Mouse (Mus musculus) midbrain, embryonic 16.5 days (tissue): Measurements from ENCODE around the gene Trp63. TPM values are rescaled to one million over a fixed set of nuclear protein-coding genes. Genes with fewer than 3 reads are reported as not detected.

Experiments
- ATAC-seq: fragments of 200-750 bp; cut with Nextera tagmentation; 2 replicates; pipeline ENCODE4 v1.8.0; 2017; ENCODE audit warnings: moderate TSS enrichment
- H3K27ac ChIP-seq: fragments of 300-500 bp; sonication (generic); 2 replicates; pipeline ENCODE4 v1.5.1; 2014; ENCODE audit warnings: mild to moderate bottlenecking, low read length, mixed read lengths
- H3K27me3 ChIP-seq: fragments of 300-500 bp; sonication (generic); 2 replicates; pipeline ENCODE4 v1.6.1; 2014; ENCODE audit warnings: low read depth, low read length, mixed read lengths; ENCODE audit not compliant: control insufficient read depth, insufficient read depth
- H3K36me3 ChIP-seq: fragments of 300-500 bp; sonication (generic); 2 replicates; pipeline ENCODE4 v1.6.1; 2014; ENCODE audit warnings: mild to moderate bottlenecking, low read length, moderate library complexity, mixed read lengths; ENCODE audit not compliant: control insufficient read depth, insufficient read depth
- H3K4me1 ChIP-seq: fragments of 300-500 bp; sonication (generic); 2 replicates; pipeline ENCODE4 v1.6.1; 2014; ENCODE audit warnings: mild to moderate bottlenecking, low read length, mixed read lengths; ENCODE audit not compliant: control insufficient read depth, insufficient read depth
- H3K4me2 ChIP-seq: fragments of 300-500 bp; sonication (generic); 2 replicates; pipeline ENCODE4 v1.6.1; 2014; ENCODE audit warnings: mild to moderate bottlenecking, low read length, mixed read lengths
- H3K4me3 ChIP-seq: fragments of 300-500 bp; sonication (generic); 2 replicates; pipeline ENCODE4 v1.5.1; 2014; ENCODE audit warnings: low read depth, mild to moderate bottlenecking, low read length, moderate library complexity, mixed read lengths
- H3K9ac ChIP-seq: fragments of 300-500 bp; sonication (generic); 2 replicates; pipeline ENCODE4 v1.6.1; 2014; ENCODE audit warnings: low read depth, low read length, mixed read lengths
- H3K9me3 ChIP-seq: fragments of 300-500 bp; sonication (generic); replicated peaks from 2 replicates; pipeline ENCODE4 v1.6.1; 2014; ENCODE audit warnings: mild to moderate bottlenecking, low read length, mixed read lengths; ENCODE audit not compliant: control insufficient read depth, poor library complexity, severe bottlenecking
- WGBS: fragments of 180-500 bp; shearing (Covaris S2); extraction: QIAGEN DNeasy Blood & Tissue Kit; methylation state at CpG from one replicate; pipeline ENCODE4 v1.1.7; 2014; 5-methylcytosine and 5-hydroxymethylcytosine counted together
- polyA plus RNA-seq: library from polyadenylated mRNA; unstranded; fragments of >200 nt; fragmentation: Nextera tagmentation; extraction: Ambion mirVana; gene quantifications from 2 replicates; pipeline ENCODE4 v1.2.1, GENCODE M21; 2015

Gene Trp63
- polyA plus RNA-seq, 1 experiment from 2014 or later, result 0.35 TPM

- Histone ChIP-seq H3K36me3 (no peaks in the 10 kb centered on the region), H3K4me3 (no peak overlapping the region), H3K27me3 (no peaks in the 10 kb centered on the region), H3K9ac (no peak overlapping the region), H3K4me2 (no peak overlapping the region), H3K27ac (no peak overlapping the region), H3K4me1 (no peaks in the 10 kb centered on the region), H3K9me3 (no peaks in the 10 kb centered on the region)
- WGBS, result 77% methylated on average over 4 of the region's 4 CpGs
- no peak for ATAC-seq
These were observed 114.2 kb downstream of the Trp63 start for GRCm38 (mm10) chr16:25797732-25798294.

- ATAC-seq, result no peak
- Histone ChIP-seq H3K36me3 (no peaks in the 10 kb centered on the region), H3K4me2 (no peak overlapping the region)
These were observed 116.1 kb downstream of the Trp63 start for GRCm38 (mm10) chr16:25799618-25800017.

DNA sequence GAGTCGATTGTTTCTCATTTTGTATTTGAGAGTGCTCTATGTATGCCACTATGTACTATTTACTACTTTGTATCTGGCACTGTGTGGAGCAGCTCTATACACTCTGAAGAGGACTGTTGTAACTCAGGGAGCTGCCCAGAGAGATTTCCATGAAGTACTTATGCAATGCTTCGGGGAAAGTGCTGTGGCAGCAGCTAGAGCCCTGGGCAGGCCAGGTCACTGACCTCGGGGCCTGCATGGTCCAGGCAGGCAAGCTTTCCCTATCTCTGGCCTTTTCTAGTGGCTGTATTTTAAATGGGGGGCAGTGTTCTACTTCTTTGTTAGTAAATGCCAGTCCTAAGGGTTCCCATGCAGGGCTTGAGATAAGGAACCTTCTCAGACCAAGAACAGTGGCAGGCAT lies 121.4 kb downstream of the Trp63 start:
- WGBS, result 67% methylated on average over 3 of the region's 3 CpGs
- Histone ChIP-seq H3K9ac (no peak overlapping the region), H3K4me3 (no peak overlapping the region), H3K4me2 (no peak overlapping the region), H3K27ac (no peak overlapping the region), H3K36me3 (no peaks in the 10 kb centered on the region), H3K27me3 (no peaks in the 10 kb centered on the region), H3K4me1 (no peaks in the 10 kb centered on the region), H3K9me3 (no peaks in the 10 kb centered on the region)
- ATAC-seq, result no peak

More at GRCm38 (mm10) chr16:25799618-25800017, 116.1 kb downstream of the Trp63 start:
- Histone ChIP-seq H3K27ac (no peak overlapping the region), H3K4me1 (no peaks in the 10 kb centered on the region), H3K27me3 (no peaks in the 10 kb centered on the region), H3K4me3 (no peak overlapping the region), H3K9me3 (no peaks in the 10 kb centered on the region), H3K9ac (no peak overlapping the region)

DNA sequence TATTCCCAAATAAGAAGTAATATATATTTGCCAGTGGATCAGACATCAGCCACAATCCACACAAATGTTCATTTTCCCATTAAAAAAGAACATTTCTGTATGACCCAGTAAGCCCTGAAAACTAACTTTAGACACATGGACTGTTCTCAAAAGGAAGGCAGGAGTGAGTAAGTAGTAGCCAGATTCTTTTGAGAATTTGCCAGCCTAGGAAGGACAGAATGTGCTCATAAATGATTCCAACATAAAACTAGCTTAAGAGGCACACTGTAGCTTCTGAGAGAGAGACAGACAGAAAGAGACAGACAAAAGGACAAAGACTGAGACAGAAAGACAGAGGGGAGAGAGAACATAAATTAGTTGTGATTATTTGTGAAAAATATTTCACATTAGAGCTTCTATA lies 123.6 kb downstream of the Trp63 start:
- no peaks in the 10 kb centered on the region for H3K27me3 ChIP-seq
- H3K27ac ChIP-seq, result no peak overlapping the region
- H3K4me1 ChIP-seq, result no peaks in the 10 kb centered on the region
- H3K9ac ChIP-seq, result no peak overlapping the region
- H3K4me2 ChIP-seq, result no peak overlapping the region
- no peaks in the 10 kb centered on the region for H3K9me3 ChIP-seq
- no peaks in the 10 kb centered on the region for H3K36me3 ChIP-seq
- H3K4me3 ChIP-seq, result no peak overlapping the region
- no peak for ATAC-seq

DNA sequence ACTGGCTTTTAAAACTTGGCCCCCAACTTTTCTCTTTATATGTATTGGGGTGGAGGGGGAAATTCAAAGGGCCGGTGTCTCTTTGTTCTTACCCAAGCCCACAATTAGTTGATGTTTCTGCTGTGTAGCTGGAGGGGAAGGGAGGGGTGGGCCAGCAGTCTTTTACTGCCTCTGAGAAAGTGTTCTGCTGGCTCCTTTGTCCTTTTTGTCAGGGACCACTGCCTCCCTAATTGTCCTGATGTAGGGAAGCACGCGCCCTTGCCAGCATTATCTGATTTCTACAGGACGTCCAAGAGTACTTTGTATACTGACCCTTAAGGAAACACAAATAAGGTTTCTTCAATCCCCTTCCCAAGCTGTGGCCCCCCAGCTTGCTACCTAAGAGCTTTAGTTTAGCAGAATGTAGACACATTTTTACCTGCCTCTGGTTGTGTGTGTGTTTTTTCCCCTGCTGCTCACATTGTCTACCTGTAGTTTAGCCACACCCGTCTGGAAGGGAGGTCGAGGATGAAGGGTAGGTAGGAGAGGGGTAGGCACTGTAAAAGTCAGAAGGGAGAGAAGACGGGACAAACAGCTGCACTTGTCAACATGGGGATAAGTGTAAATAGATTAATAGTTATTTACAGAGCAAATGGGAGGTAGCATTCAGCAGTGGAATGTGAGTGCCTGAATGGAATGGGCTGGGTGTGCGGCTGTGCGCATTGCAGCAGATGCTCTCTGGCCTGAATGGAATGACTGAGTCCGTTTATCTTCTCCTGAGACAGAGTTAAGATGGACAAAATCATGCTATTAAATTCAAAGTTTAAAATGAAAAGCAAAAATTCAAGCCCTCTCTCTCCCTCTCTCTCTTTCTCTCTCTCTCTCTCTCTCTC lies 134.4 kb downstream of the Trp63 start:
- Histone ChIP-seq H3K4me3 (no peak overlapping the region), H3K36me3 (no peaks in the 10 kb centered on the region), H3K9ac (no peak overlapping the region), H3K9me3 (no peaks in the 10 kb centered on the region), H3K4me1 (no peaks in the 10 kb centered on the region), H3K4me2 (no peak overlapping the region), H3K27ac (no peak overlapping the region), H3K27me3 (no peaks in the 10 kb centered on the region; the same call in 1 of the 2 replicates)
- WGBS, result 22% methylated on average over 10 of the region's 10 CpGs
- no peak for ATAC-seq

DNA sequence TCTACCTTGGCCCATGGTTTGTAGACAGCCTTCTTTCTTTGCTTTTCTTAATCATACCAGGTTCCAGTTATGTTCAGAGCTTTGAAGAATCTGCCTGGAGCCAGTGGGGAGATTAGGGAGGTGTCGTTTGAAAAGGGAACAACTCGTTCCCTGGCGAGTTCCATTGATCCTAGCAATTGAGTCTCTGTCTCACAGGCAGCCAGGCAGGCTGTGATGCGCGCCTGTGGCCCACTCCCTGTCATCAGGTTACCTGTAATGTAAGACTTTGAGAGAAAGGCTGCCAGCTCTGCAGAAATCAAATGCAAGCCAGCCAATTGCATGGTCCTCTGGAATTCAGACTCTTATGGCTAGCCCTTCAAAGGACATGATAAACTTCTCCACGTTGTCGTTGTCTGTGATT lies 142.5 kb downstream of the Trp63 start:
- WGBS, result 66% methylated on average over 7 of the region's 7 CpGs
- Histone ChIP-seq H3K9me3 (no peaks in the 10 kb centered on the region), H3K4me3 (no peak overlapping the region), H3K4me2 (no peak overlapping the region), H3K27ac (no peak overlapping the region), H3K27me3 (no peaks in the 10 kb centered on the region), H3K4me1 (no peaks in the 10 kb centered on the region), H3K9ac (no peak overlapping the region), H3K36me3 (no peaks in the 10 kb centered on the region)
- ATAC-seq, result no peak

GRCm38 (mm10) chr16:25832576-25832975 lies 149.0 kb downstream of the Trp63 start:
- 75% methylated on average over 4 of the region's 4 CpGs for WGBS
- ATAC-seq, result no peak

GRCm38 (mm10) chr16:25835301-25835700 lies 151.7 kb downstream of the Trp63 start:
- H3K4me3 ChIP-seq, result no peak overlapping the region
- no peak overlapping the region for H3K9ac ChIP-seq
- H3K36me3 ChIP-seq, result no peaks in the 10 kb centered on the region
- 86% methylated on average over 3 of the region's 3 CpGs for WGBS
- H3K27me3 ChIP-seq, result no peaks in the 10 kb centered on the region
- H3K4me1 ChIP-seq, result no peaks in the 10 kb centered on the region
- no peak overlapping the region for H3K27ac ChIP-seq
- H3K4me2 ChIP-seq, result no peak overlapping the region
- no peaks in the 10 kb centered on the region for H3K9me3 ChIP-seq
- ATAC-seq, result no peak

More at GRCm38 (mm10) chr16:25832576-25832975, 149.0 kb downstream of the Trp63 start:
- no peak overlapping the region for H3K27ac ChIP-seq
- no peaks in the 10 kb centered on the region for H3K9me3 ChIP-seq
- no peaks in the 10 kb centered on the region for H3K27me3 ChIP-seq
- no peak overlapping the region for H3K4me3 ChIP-seq
- H3K4me2 ChIP-seq, result no peak overlapping the region
- H3K4me1 ChIP-seq, result no peaks in the 10 kb centered on the region
- no peak overlapping the region for H3K9ac ChIP-seq
- no peaks in the 10 kb centered on the region for H3K36me3 ChIP-seq

GRCm38 (mm10) chr16:25835723-25836122 lies 152.2 kb downstream of the Trp63 start:
- H3K4me3 ChIP-seq, result no peak overlapping the region
- no peak overlapping the region for H3K4me2 ChIP-seq
- no peaks in the 10 kb centered on the region for H3K9me3 ChIP-seq
- ATAC-seq, result no peak
- H3K27ac ChIP-seq, result no peak overlapping the region
- H3K9ac ChIP-seq, result no peak overlapping the region
- H3K27me3 ChIP-seq, result no peaks in the 10 kb centered on the region
- no peaks in the 10 kb centered on the region for H3K4me1 ChIP-seq
- 96% methylated on average over 5 of the region's 5 CpGs for whole genome bisulfite sequencing
- H3K36me3 ChIP-seq, result no peaks in the 10 kb centered on the region
